Mouse (Mus musculus) limb, embryonic 11.5 days (tissue): ENCODE data around the gene Xxylt1. TPM values are rescaled to one million over a fixed set of nuclear protein-coding genes. Genes with fewer than 3 reads are reported as not detected.

Source experiments
- polyA plus RNA-seq: library from polyadenylated mRNA; unstranded; fragments of >200 nt; fragmentation: Nextera tagmentation; extraction: Ambion mirVana; gene quantifications from 2 replicates; pipeline ENCODE4 v1.2.1, GENCODE M21; 2014

The Xxylt1 gene
- polyA plus RNA-seq, 1 experiment from 2014 or later = 16.2 TPM

Other genes with a start within 250 kb of the Xxylt1 start
- gene Acap2, start 119.8 kb upstream of the Xxylt1 start, polyA plus RNA-seq = 18.0 and 19.3 TPM in 2 replicates
- gene Ppp1r2, start 193.8 kb upstream of the Xxylt1 start, polyA plus RNA-seq = 78.4 and 82.1 TPM in 2 replicates
- gene Apod, start 233.4 kb upstream of the Xxylt1 start, polyA plus RNA-seq = 7.8 and 8.8 TPM in 2 replicates